Mouse (Mus musculus): ENCODE results near the gene Ctnnd2. TPM values are rescaled to one million over a fixed set of nuclear protein-coding genes. Genes with fewer than 3 reads are reported as not detected.

The Ctnnd2 gene
- polyA plus RNA-seq, 1 experiment from 2014 or later: 1.3 TPM

- Histone ChIP-seq H3K4me1 (ENCODE audit: control insufficient read depth, insufficient read depth, low read length) (no peaks in the 10 kb centered on the region), H3K4me3 (ENCODE audit: low read length) (no peak overlapping the region), H3K9me3 (ENCODE audit: control insufficient read depth, low read length) (no peaks in the 10 kb centered on the region), H3K36me3 (ENCODE audit: control insufficient read depth, insufficient read depth, low read length) (no peaks in the 10 kb centered on the region), H3K27ac (ENCODE audit: low read length) (no peak overlapping the region), H3K9ac (ENCODE audit: low read depth, low read length) (no peak overlapping the region), H3K4me2 (ENCODE audit: low read depth, low read length) (no peak overlapping the region), H3K27me3 (replicated peaks; ENCODE audit: control insufficient read depth, insufficient read depth, low read length) (no peaks in the 10 kb centered on the region)
- no peak for ATAC-seq
- 59% methylated on average over 4 of the region's 4 CpGs for WGBS
Observed at GRCm38 (mm10) chr15:30891986-30892385, 719.6 kb downstream of the Ctnnd2 start.

GRCm38 (mm10) chr15:30895063-30895462 lies 722.7 kb downstream of the Ctnnd2 start:
- ATAC-seq: no peak
- no peaks in the 10 kb centered on the region for H3K36me3 ChIP-seq (ENCODE audit: control insufficient read depth, insufficient read depth, low read length)
- H3K27me3 ChIP-seq (replicated peaks; ENCODE audit: control insufficient read depth, insufficient read depth, low read length): no peaks in the 10 kb centered on the region
- no peak overlapping the region for H3K27ac ChIP-seq (ENCODE audit: low read length)
- H3K9me3 ChIP-seq (ENCODE audit: control insufficient read depth, low read length): no peaks in the 10 kb centered on the region
- no peak overlapping the region for H3K4me3 ChIP-seq (ENCODE audit: low read length)
- no peak overlapping the region for H3K9ac ChIP-seq (ENCODE audit: low read depth, low read length)
- H3K4me2 ChIP-seq (ENCODE audit: low read depth, low read length): no peak overlapping the region
- 91% methylated on average over 5 of the region's 5 CpGs for WGBS
- no peaks in the 10 kb centered on the region for H3K4me1 ChIP-seq (ENCODE audit: control insufficient read depth, insufficient read depth, low read length)

GRCm38 (mm10) chr15:30897342-30897741 lies 724.9 kb downstream of the Ctnnd2 start:
- ATAC-seq: no peak
- H3K4me3 ChIP-seq (ENCODE audit: low read length): no peak overlapping the region
- H3K9ac ChIP-seq (ENCODE audit: low read depth, low read length): no peak overlapping the region
- no peaks in the 10 kb centered on the region for H3K27me3 ChIP-seq (replicated peaks; ENCODE audit: control insufficient read depth, insufficient read depth, low read length)
- no peaks in the 10 kb centered on the region for H3K36me3 ChIP-seq (ENCODE audit: control insufficient read depth, insufficient read depth, low read length)
- H3K4me1 ChIP-seq (ENCODE audit: control insufficient read depth, insufficient read depth, low read length): no peaks in the 10 kb centered on the region
- H3K4me2 ChIP-seq (ENCODE audit: low read depth, low read length): no peak overlapping the region
- no peak overlapping the region for H3K27ac ChIP-seq (ENCODE audit: low read length)
- WGBS: 92% methylated on average over 8 of the region's 8 CpGs
- no peaks in the 10 kb centered on the region for H3K9me3 ChIP-seq (ENCODE audit: control insufficient read depth, low read length)

GRCm38 (mm10) chr15:30908027-30908426 lies 735.6 kb downstream of the Ctnnd2 start:
- WGBS: 50% methylated on average over 2 of the region's 2 CpGs
- no peaks in the 10 kb centered on the region for H3K27me3 ChIP-seq (replicated peaks; ENCODE audit: control insufficient read depth, insufficient read depth, low read length)
- no peak for ATAC-seq
- H3K9me3 ChIP-seq (ENCODE audit: control insufficient read depth, low read length): no peaks in the 10 kb centered on the region
- no peaks in the 10 kb centered on the region for H3K36me3 ChIP-seq (ENCODE audit: control insufficient read depth, insufficient read depth, low read length)
- H3K27ac ChIP-seq (ENCODE audit: low read length): no peak overlapping the region
- no peak overlapping the region for H3K4me2 ChIP-seq (ENCODE audit: low read depth, low read length)
- H3K9ac ChIP-seq (ENCODE audit: low read depth, low read length): no peak overlapping the region
- no peak overlapping the region for H3K4me3 ChIP-seq (ENCODE audit: low read length)
- no peaks in the 10 kb centered on the region for H3K4me1 ChIP-seq (ENCODE audit: control insufficient read depth, insufficient read depth, low read length)

- Histone ChIP-seq H3K36me3 (ENCODE audit: control insufficient read depth, insufficient read depth, low read length) (no peaks in the 10 kb centered on the region), H3K9ac (ENCODE audit: low read depth, low read length) (no peak overlapping the region), H3K4me3 (ENCODE audit: low read length) (no peak overlapping the region), H3K9me3 (ENCODE audit: control insufficient read depth, low read length) (no peaks in the 10 kb centered on the region), H3K27me3 (replicated peaks; ENCODE audit: control insufficient read depth, insufficient read depth, low read length) (no peaks in the 10 kb centered on the region), H3K27ac (ENCODE audit: low read length) (no peak overlapping the region), H3K4me1 (ENCODE audit: control insufficient read depth, insufficient read depth, low read length) (no peaks in the 10 kb centered on the region), H3K4me2 (ENCODE audit: low read depth, low read length) (no peak overlapping the region)
- ATAC-seq: no peak
- 79% methylated on average over 5 of the region's 5 CpGs for WGBS
Observed at GRCm38 (mm10) chr15:30913360-30913759, 741.0 kb downstream of the Ctnnd2 start.

- Histone ChIP-seq H3K27ac (ENCODE audit: low read length) (no peak overlapping the region), H3K4me3 (ENCODE audit: low read length) (no peak overlapping the region), H3K4me2 (ENCODE audit: low read depth, low read length) (no peak overlapping the region), H3K9me3 (ENCODE audit: control insufficient read depth, low read length) (no peaks in the 10 kb centered on the region), H3K9ac (ENCODE audit: low read depth, low read length) (no peak overlapping the region), H3K27me3 (replicated peaks; ENCODE audit: control insufficient read depth, insufficient read depth, low read length) (no peaks in the 10 kb centered on the region), H3K4me1 (ENCODE audit: control insufficient read depth, insufficient read depth, low read length) (no peaks in the 10 kb centered on the region), H3K36me3 (ENCODE audit: control insufficient read depth, insufficient read depth, low read length) (no peaks in the 10 kb centered on the region)
- 67% methylated on average over 5 of the region's 5 CpGs for WGBS
- no peak for ATAC-seq
Observed at GRCm38 (mm10) chr15:30925838-30926237, 753.4 kb downstream of the Ctnnd2 start.

GRCm38 (mm10) chr15:30927632-30928031 lies 755.2 kb downstream of the Ctnnd2 start:
- Histone ChIP-seq H3K9ac (ENCODE audit: low read depth, low read length) (no peak overlapping the region), H3K4me1 (ENCODE audit: control insufficient read depth, insufficient read depth, low read length) (no peaks in the 10 kb centered on the region), H3K4me2 (ENCODE audit: low read depth, low read length) (no peak overlapping the region), H3K27ac (ENCODE audit: low read length) (no peak overlapping the region), H3K9me3 (ENCODE audit: control insufficient read depth, low read length) (no peaks in the 10 kb centered on the region), H3K27me3 (replicated peaks; ENCODE audit: control insufficient read depth, insufficient read depth, low read length) (no peaks in the 10 kb centered on the region), H3K36me3 (ENCODE audit: control insufficient read depth, insufficient read depth, low read length) (no peaks in the 10 kb centered on the region), H3K4me3 (ENCODE audit: low read length) (no peak overlapping the region)
- 60% methylated on average over 7 of the region's 7 CpGs for WGBS
- ATAC-seq: no peak

- ATAC-seq: no peak
- H3K4me2 ChIP-seq (ENCODE audit: low read depth, low read length): no peak overlapping the region
- no peaks in the 10 kb centered on the region for H3K9me3 ChIP-seq (ENCODE audit: control insufficient read depth, low read length)
- no peaks in the 10 kb centered on the region for H3K36me3 ChIP-seq (ENCODE audit: control insufficient read depth, insufficient read depth, low read length)
- H3K27me3 ChIP-seq (replicated peaks; ENCODE audit: control insufficient read depth, insufficient read depth, low read length): no peaks in the 10 kb centered on the region
- H3K27ac ChIP-seq (ENCODE audit: low read length): no peak overlapping the region
- 77% methylated on average over 5 of the region's 5 CpGs for WGBS
- H3K4me3 ChIP-seq (ENCODE audit: low read length): no peak overlapping the region
- H3K4me1 ChIP-seq (ENCODE audit: control insufficient read depth, insufficient read depth, low read length): no peaks in the 10 kb centered on the region
- H3K9ac ChIP-seq (ENCODE audit: low read depth, low read length): no peak overlapping the region
Observed at GRCm38 (mm10) chr15:30931906-30932305, 759.5 kb downstream of the Ctnnd2 start.

GRCm38 (mm10) chr15:30945863-30946262 lies 773.5 kb downstream of the Ctnnd2 start:
- Histone ChIP-seq H3K9ac (ENCODE audit: low read depth, low read length) (no peak overlapping the region), H3K27ac (ENCODE audit: low read length) (no peak overlapping the region), H3K4me1 (ENCODE audit: control insufficient read depth, insufficient read depth, low read length) (no peaks in the 10 kb centered on the region), H3K4me2 (ENCODE audit: low read depth, low read length) (no peak overlapping the region), H3K9me3 (ENCODE audit: control insufficient read depth, low read length) (no peaks in the 10 kb centered on the region), H3K27me3 (replicated peaks; ENCODE audit: control insufficient read depth, insufficient read depth, low read length) (no peaks in the 10 kb centered on the region), H3K4me3 (ENCODE audit: low read length) (no peak overlapping the region), H3K36me3 (ENCODE audit: control insufficient read depth, insufficient read depth, low read length) (no peaks in the 10 kb centered on the region)
- 32% methylated on average over 1 of the region's 1 CpGs for WGBS
- ATAC-seq: no peak

GRCm38 (mm10) chr15:30958513-30958912 lies 786.1 kb downstream of the Ctnnd2 start:
- Histone ChIP-seq H3K9ac (ENCODE audit: low read depth, low read length) (no peak overlapping the region), H3K27ac (ENCODE audit: low read length) (no peak overlapping the region), H3K4me3 (ENCODE audit: low read length) (no peak overlapping the region), H3K27me3 (replicated peaks; ENCODE audit: control insufficient read depth, insufficient read depth, low read length) (no peaks in the 10 kb centered on the region), H3K4me1 (ENCODE audit: control insufficient read depth, insufficient read depth, low read length) (no peaks in the 10 kb centered on the region), H3K36me3 (ENCODE audit: control insufficient read depth, insufficient read depth, low read length) (no peaks in the 10 kb centered on the region), H3K4me2 (ENCODE audit: low read depth, low read length) (no peak overlapping the region), H3K9me3 (ENCODE audit: control insufficient read depth, low read length) (no peaks in the 10 kb centered on the region)
- no peak for ATAC-seq
- WGBS: 88% methylated on average over 4 of the region's 4 CpGs
